In genomic region chr13:51125357-51125756, GRCm38 (mm10) we compare ENCODE assay signal across 20 mouse cellular contexts.
"Had no signal": no experiment of that assay in that cellular context is flagged by ENCODE, and none has a peak within 500 bp of the region (broad histone marks: within the 10 kb centered on the region; RNA-seq: fewer than 3 reads in every experiment).

No protein-coding gene starts in this region.

- H3K9ac ChIP-seq: liver, embryonic 14.5 days; liver, postnatal 0 days; lung, embryonic 15.5 days; neural tube, embryonic 12.5 days; neural tube, embryonic 15.5 days; stomach, embryonic 15.5 days had no signal

- H3K4me2 ChIP-seq: lung, embryonic 15.5 days; neural tube, embryonic 12.5 days; neural tube, embryonic 15.5 days; stomach, embryonic 15.5 days had no signal

- H3K27ac ChIP-seq: left cerebral cortex, adult 2 months; liver, embryonic 14.5 days; lung, embryonic 15.5 days; midbrain, embryonic 10.5 days; neural tube, embryonic 12.5 days; neural tube, embryonic 15.5 days; stomach, embryonic 15.5 days had no signal

- H3K27me3 ChIP-seq: lung, embryonic 15.5 days; megakaryocyte, embryonic 14.5 days; neural tube, embryonic 12.5 days; neural tube, embryonic 15.5 days; stomach, embryonic 15.5 days had no signal

- ATAC-seq: liver, postnatal 0 days had no signal

- H3K36me3 ChIP-seq: stomach, embryonic 15.5 days had no signal

- DNase-seq: kidney, adult 2 months; kidney, postnatal 10 days; kidney, postnatal 36 days; layer of hippocampus, postnatal 36 days; liver, postnatal 0 days; lung, postnatal 10 days; lung, postnatal 36 days; midbrain, embryonic 14.5 days; right cerebral cortex, adult 18-20 months; right cerebral cortex, postnatal 14 days; right cerebral cortex, postnatal 4 days; thymus, postnatal 36 days had no signal

- H3K4me3 ChIP-seq: left cerebral cortex, adult 2 months; lung, embryonic 15.5 days; megakaryocyte, embryonic 14.5 days; midbrain, embryonic 10.5 days; neural tube, embryonic 12.5 days; neural tube, embryonic 15.5 days; stomach, embryonic 15.5 days had no signal

- H3K9me3 ChIP-seq: lung, embryonic 15.5 days; megakaryocyte, embryonic 14.5 days; midbrain, embryonic 10.5 days; neural tube, embryonic 12.5 days; neural tube, embryonic 15.5 days; stomach, embryonic 15.5 days had no signal
